Mouse (Mus musculus) kidney, embryonic 15.5 days (tissue): ENCODE measurements around the gene Rhbdd3. TPM values are rescaled to one million over a fixed set of nuclear protein-coding genes. Genes with fewer than 3 reads are reported as not detected.

ENCODE experiments used
- ATAC-seq: fragments of 200-750 bp; cut with Nextera tagmentation; replicated peaks from 2 replicates; pipeline ENCODE4 v1.8.0; 2017; ENCODE audit warnings: moderate TSS enrichment; ENCODE audit not compliant: low FRiP score
- H3K27ac ChIP-seq: fragments of 300-500 bp; sonication (generic); 2 replicates; pipeline ENCODE4 v1.5.1; 2015; ENCODE audit warnings: mild to moderate bottlenecking, inconsistent platforms
- H3K27me3 ChIP-seq: fragments of 300-500 bp; sonication (generic); 2 replicates; pipeline ENCODE4 v1.6.1; 2015; ENCODE audit warnings: inconsistent platforms
- H3K36me3 ChIP-seq: fragments of 300-500 bp; sonication (generic); 2 replicates; pipeline ENCODE4 v1.6.1; 2015; ENCODE audit warnings: inconsistent platforms
- H3K4me1 ChIP-seq: fragments of 300-500 bp; sonication (generic); 2 replicates; pipeline ENCODE4 v1.6.1; 2015; ENCODE audit warnings: inconsistent platforms
- H3K4me2 ChIP-seq: fragments of 300-500 bp; sonication (generic); 2 replicates; pipeline ENCODE4 v1.6.1; 2015; ENCODE audit warnings: moderate library complexity, mild to moderate bottlenecking, inconsistent platforms
- H3K4me3 ChIP-seq: fragments of 300-500 bp; sonication (generic); replicated peaks from 2 replicates; pipeline ENCODE4 v1.5.1; 2015; ENCODE audit warnings: mild to moderate bottlenecking, inconsistent platforms
- H3K9ac ChIP-seq: fragments of 300-500 bp; sonication (generic); 2 replicates; pipeline ENCODE4 v1.6.1; 2015; ENCODE audit warnings: mild to moderate bottlenecking, inconsistent platforms
- H3K9me3 ChIP-seq: fragments of 300-500 bp; sonication (generic); replicated peaks from 2 replicates; pipeline ENCODE4 v1.6.1; 2016; ENCODE audit warnings: inconsistent platforms
- WGBS: fragments of 180-500 bp; shearing (Covaris S2); methylation state at CpG from one replicate; pipeline ENCODE4 v1.1.7; 2015; ENCODE audit warnings: mixed read lengths; 5-methylcytosine and 5-hydroxymethylcytosine counted together
- polyA plus RNA-seq: library from polyadenylated mRNA; unstranded; fragments of >200 nt; fragmentation: Nextera tagmentation; extraction: Ambion mirVana; gene quantifications from 2 replicates; pipeline ENCODE4 v1.2.1, GENCODE M21; 2015

The Rhbdd3 gene
- polyA plus RNA-seq, 1 experiment from 2014 or later: 31.9 TPM

DNA sequence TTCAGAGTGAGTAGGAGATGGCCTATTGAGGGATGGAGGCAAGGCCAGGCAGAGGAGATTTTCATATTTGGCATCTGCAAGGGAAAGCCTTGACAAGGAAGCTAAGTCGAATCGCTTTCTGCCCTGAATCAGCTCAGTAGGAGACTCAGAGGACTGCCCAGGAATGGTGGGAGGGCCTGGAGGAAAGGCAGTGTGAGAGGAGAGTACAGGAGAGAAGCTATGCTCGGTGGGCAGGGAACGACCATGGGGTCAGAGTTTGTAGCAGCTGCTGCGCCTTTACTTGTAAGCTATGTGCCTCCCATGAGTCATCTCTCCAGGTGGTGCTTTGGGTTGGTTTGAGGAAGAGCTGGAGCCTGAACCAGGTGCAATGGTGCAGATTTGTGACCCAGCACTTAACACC, 2.1 kb downstream of the Rhbdd3 start:
- H3K27me3 ChIP-seq: no peaks in the 10 kb centered on the region
- H3K36me3 ChIP-seq: peaks cover 30% of the 10 kb centered on the region
- ATAC-seq: no peak
- H3K9me3 ChIP-seq: no peaks in the 10 kb centered on the region
- H3K4me3 ChIP-seq: peak overlapping the region; percentile 72
- WGBS: 29% methylated on average over 5 of the region's 5 CpGs
- H3K9ac ChIP-seq: no peak overlapping the region
- H3K4me2 ChIP-seq: peak overlapping the region; percentile 76
- H3K4me1 ChIP-seq: peaks cover 38% of the 10 kb centered on the region
- H3K27ac ChIP-seq: peak overlapping the region; percentile 96; the same call in 1 of the 2 replicates

DNA sequence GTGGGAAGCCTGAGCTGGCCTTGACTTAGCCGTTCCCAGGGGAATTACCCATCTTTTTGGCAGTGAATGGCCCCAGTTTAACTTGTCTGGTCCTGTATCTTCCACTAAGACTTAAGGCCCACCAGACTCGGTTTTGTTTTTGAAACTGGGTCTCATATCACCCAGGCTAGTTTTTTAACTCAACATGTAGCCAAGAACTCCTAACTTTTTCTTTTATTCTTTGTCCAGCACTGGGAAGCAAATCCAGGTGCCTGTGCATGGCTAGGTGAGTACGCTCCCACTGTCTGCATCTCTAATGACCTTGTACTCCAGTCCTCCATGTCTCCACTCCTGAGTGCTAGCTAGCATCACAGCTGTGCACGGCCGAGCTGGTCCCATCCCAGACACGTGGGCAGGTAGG, 2.9 kb downstream of the Rhbdd3 start:
- no peak for ATAC-seq
- Histone ChIP-seq H3K36me3 (peaks cover 35% of the 10 kb centered on the region), H3K4me1 (peaks cover 31% of the 10 kb centered on the region), H3K9ac (no peak overlapping the region), H3K27ac (peak overlapping the region; percentile 96; the same call in 1 of the 2 replicates), H3K9me3 (no peaks in the 10 kb centered on the region), H3K27me3 (no peaks in the 10 kb centered on the region), H3K4me3 (no peak overlapping the region), H3K4me2 (0 out of 2 replicates have a peak overlapping the region, but pooled peaks have one; percentile 5)
- WGBS: 68% methylated on average over 6 of the region's 6 CpGs

DNA sequence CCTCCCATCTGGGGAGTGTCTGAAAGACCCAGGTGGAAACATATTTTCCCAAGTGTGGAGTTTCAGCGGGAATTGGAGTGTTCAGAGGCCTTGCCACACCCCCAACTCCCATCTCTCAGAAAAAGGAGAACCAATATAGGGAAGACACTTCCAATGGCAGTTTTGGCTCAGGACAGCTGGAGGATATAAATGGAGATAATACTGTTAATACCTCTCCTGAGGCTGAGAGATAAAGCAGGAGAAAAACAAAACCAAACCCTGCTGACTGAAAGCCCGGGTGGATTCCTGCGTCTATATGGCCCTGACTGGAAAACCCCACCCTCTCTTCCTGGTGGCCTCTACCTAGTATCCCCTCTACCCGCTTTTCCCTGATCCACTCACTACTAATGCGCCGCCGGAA, 3.7 kb downstream of the Rhbdd3 start:
- ATAC-seq: no peak

DNA sequence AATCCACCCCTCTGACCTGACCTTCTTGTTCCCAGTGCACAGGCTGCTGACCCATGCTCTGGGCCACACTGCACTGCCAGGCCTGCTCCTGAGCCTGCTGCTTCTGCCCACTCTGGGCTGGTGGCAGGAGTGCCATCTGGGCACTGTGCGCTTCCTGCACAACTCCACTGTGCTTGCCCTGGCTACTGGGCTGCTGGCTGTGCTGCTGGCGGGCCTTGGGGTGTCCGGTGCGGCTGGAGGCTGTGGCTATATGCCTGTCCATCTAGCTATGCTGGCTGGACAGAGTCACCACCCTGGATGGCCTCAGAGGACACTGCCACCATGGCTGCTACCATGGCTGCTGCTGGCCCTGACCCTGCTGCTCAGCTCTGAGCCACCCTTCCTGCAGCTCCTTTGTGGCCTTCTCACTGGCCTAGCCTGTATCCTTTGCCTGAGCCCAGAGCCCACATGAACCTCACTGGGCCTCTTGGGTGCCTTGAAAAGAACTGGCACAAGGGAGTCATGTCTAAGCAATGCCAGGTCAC, 5.3 kb downstream of the Rhbdd3 start:
- WGBS: 100% methylated on average over 4 of the region's 4 CpGs
- Histone ChIP-seq H3K4me3 (no peak overlapping the region), H3K9ac (0 out of 2 replicates have a peak overlapping the region, but pooled peaks have one; percentile 3), H3K4me1 (peaks cover 22% of the 10 kb centered on the region), H3K27me3 (no peaks in the 10 kb centered on the region), H3K4me2 (no peak overlapping the region), H3K27ac (no peak overlapping the region), H3K36me3 (peaks cover 38% of the 10 kb centered on the region), H3K9me3 (no peaks in the 10 kb centered on the region)
- ATAC-seq: no peak

More for the DNA sequence above, 3.7 kb downstream of the Rhbdd3 start:
- Histone ChIP-seq H3K4me3 (no peak overlapping the region), H3K9me3 (no peaks in the 10 kb centered on the region), H3K4me1 (peaks cover 24% of the 10 kb centered on the region), H3K27ac (no peak overlapping the region), H3K4me2 (no peak overlapping the region), H3K27me3 (no peaks in the 10 kb centered on the region), H3K36me3 (peaks cover 35% of the 10 kb centered on the region), H3K9ac (no peak overlapping the region)
- WGBS: 85% methylated on average over 7 of the region's 7 CpGs

DNA sequence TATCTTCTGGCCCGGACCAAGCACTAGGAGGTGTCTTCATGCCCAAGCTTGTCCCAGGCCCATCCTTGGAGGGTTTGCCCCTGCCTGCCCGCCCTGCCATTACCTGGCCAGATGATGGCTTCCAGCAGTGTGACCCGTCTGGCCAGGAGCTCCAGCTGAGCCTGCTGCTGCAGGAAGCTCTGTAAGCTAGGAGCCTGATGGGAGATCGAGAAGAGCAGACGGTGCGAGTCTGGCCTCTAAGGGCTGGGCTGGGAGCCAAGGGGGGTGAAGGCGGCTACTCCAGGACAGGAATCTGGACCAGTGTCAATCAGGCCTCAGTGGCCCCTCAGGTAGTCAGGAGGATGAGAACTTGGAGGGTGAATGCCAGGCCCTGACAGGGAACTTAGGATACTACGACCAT, 10.7 kb downstream of the Rhbdd3 start:
- 0 out of 2 replicates have a peak, but pooled peaks cover 3% of the 10 kb centered on the region for H3K4me1 ChIP-seq
- H3K9me3 ChIP-seq: no peaks in the 10 kb centered on the region
- no peak overlapping the region for H3K9ac ChIP-seq
- no peaks in the 10 kb centered on the region for H3K27me3 ChIP-seq
- peaks cover 28% of the 10 kb centered on the region for H3K36me3 ChIP-seq
- 80% methylated on average over 8 of the region's 8 CpGs for WGBS
- no peak overlapping the region for H3K4me3 ChIP-seq
- H3K4me2 ChIP-seq: no peak overlapping the region
- no peak for ATAC-seq
- no peak overlapping the region for H3K27ac ChIP-seq

DNA sequence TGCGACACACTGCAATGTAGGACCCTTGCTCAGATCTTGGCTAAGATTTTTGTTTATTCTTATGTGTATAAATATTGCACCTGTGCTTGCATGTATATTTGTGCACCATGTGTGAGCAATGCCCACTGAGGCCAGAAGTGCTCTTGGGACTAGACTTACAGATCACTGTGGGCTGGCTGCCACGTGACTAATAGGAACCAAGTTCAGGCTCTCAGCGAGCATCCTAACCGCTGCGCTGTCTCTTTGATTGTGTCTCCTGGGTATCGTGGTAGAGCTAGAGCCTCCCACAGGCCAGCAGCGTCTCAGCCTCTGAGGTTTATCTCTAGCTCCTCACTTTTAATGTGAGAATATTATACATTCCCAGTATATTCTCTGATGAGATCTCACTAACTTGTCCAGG, 14.9 kb downstream of the Rhbdd3 start:
- Histone ChIP-seq H3K36me3 (peaks cover 23% of the 10 kb centered on the region; the same call in 1 of the 2 replicates), H3K4me1 (0 out of 2 replicates have a peak, but pooled peaks cover 3% of the 10 kb centered on the region), H3K4me3 (no peak overlapping the region), H3K9ac (no peak overlapping the region), H3K27me3 (no peaks in the 10 kb centered on the region), H3K27ac (no peak overlapping the region), H3K4me2 (no peak overlapping the region), H3K9me3 (no peaks in the 10 kb centered on the region)
- 88% methylated on average over 7 of the region's 7 CpGs for WGBS
- ATAC-seq: no peak

DNA sequence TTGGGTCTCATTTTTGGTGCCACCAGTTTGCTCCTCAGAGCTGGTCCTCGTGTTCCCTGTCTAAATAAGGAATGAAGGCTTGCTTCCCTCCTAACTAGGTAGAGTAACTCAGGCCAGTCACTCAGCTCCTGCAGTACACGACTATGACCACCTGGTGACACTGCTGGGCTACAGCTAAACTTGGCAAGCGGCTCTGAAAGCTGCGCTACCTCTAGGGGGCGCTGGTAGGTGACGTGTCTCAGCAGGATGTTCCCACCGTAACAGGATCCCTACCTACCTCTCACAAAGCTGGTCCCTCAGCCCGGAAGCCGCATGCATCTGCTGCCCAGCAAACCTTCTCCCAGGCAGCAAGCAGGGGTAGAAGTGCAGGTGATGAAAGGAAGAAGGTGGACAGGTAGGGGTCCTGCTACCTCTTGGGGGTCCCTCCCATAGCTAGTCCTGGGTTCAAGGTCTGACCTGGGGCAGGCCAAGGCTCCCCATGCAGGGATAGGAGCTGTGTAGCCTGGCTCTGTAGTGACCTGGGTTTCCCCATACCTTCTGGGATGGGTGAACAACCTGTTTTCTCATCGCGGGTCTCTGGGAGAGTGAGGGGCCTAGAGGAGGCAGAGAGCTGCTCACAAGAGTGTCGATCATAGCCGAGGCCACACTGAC, 16.3 kb downstream of the Rhbdd3 start:
- Histone ChIP-seq H3K27ac (peak overlapping the region; percentile 33; the same call in 1 of the 2 replicates), H3K4me1 (0 out of 2 replicates have a peak, but pooled peaks cover 3% of the 10 kb centered on the region), H3K4me3 (no peak overlapping the region), H3K9me3 (no peaks in the 10 kb centered on the region), H3K9ac (no peak overlapping the region), H3K27me3 (no peaks in the 10 kb centered on the region), H3K36me3 (peaks cover 27% of the 10 kb centered on the region; the same call in 1 of the 2 replicates), H3K4me2 (no peak overlapping the region)
- ATAC-seq: peak; percentile 46
- 26% methylated on average over 13 of the region's 13 CpGs for WGBS

DNA sequence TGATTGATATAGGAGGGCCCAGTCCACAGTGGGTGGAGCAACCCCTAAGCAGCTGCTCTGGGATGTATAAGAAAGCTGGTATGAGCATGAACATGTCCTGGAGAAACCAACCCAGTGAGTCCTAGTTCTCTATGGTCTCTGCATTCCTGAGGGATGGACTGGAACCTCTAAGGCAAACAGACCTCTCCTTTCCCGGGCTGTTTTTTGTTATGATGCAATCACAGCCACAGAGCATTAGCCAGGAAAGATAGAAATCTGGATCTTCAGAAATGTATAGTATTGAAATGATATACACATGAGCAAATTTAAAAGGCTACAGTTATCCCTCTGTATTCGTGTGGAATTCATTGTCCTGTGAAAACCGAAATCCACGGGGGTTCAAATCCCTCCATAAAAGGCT, 27.0 kb downstream of the Rhbdd3 start:
- Histone ChIP-seq H3K9ac (no peak overlapping the region), H3K4me3 (no peak overlapping the region), H3K36me3 (peaks cover 34% of the 10 kb centered on the region), H3K27ac (no peak overlapping the region), H3K9me3 (no peaks in the 10 kb centered on the region), H3K27me3 (no peaks in the 10 kb centered on the region), H3K4me2 (no peak overlapping the region), H3K4me1 (peaks cover 31% of the 10 kb centered on the region)
- ATAC-seq: no peak
- whole genome bisulfite sequencing: 84% methylated on average over 4 of the region's 4 CpGs

DNA sequence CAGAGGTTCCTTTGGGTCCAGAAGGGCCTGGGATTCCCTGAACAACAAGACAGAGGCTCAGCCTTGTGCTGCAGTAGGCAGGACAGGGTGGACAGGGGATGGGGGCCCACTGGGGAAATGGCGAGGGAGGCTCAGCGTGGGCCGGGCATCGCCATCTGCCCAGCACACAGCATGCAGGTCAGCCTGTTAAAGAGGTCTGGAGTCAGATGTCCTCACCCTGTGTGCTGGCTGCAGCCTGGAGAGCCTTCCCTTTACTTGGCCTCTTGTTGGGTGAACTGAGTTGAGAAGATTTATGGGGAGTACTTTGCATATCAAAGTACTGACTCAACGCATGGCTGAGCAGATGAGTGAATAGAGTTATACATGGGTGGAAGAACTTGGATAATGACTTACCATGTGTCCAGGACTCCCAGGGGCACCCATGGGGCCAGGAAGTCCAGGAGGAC, 30.3 kb downstream of the Rhbdd3 start:
- Histone ChIP-seq H3K4me2 (0 out of 2 replicates have a peak overlapping the region, but pooled peaks have one; percentile 10), H3K4me1 (peaks cover 32% of the 10 kb centered on the region), H3K36me3 (peaks cover 44% of the 10 kb centered on the region), H3K9me3 (no peaks in the 10 kb centered on the region), H3K4me3 (no peak overlapping the region), H3K9ac (no peak overlapping the region), H3K27ac (peak overlapping the region; percentile 88), H3K27me3 (no peaks in the 10 kb centered on the region)
- WGBS: 23% methylated on average over 5 of the region's 5 CpGs
- ATAC-seq: peak; percentile 85

DNA sequence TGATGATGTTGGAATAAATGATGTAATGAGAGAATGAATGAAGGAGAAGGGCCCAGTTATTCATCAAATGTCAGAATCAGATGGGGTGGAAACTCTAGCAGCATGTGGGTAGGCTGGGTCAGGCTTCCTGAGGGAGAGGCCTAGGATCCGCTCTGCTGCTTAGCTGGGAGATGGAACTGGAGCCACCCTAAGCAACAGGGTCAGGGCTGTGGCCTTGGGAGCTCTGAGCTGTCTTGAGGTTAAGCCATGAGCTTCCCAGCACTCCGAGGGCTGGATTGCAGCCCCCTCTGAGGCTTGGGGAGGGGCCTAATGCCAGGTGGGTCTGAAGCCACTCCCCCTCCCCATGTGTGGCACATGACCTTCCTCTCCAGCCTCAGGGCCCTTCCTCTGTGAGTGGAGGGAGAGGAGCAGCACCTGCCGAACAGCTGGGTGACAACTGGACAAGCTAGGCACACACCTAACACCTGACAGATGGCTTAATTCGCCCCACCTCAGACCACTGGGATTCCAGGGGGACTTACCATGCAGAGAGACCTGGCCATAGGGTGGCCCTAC, 31.5 kb downstream of the Rhbdd3 start:
- 40% methylated on average over 4 of the region's 4 CpGs for WGBS

DNA sequence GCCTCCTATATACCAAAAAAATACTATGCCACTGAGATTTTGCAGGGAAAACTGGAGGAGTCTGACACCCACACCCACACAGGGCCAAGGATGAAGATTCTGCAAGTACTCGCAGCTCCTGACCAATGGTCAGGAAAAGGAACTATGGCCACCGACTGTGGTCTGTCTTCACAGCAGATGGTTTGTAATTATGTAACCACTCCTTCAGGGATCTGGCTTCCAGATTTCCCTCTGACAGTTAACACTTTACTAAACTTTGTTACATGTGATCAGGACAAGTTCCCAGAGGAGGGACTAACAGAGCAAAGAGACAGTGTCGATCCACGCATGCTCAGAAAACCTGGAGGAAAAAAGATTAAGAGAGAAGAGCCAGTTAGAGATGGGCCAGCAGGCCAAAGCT, 34.0 kb downstream of the Rhbdd3 start:
- no peak overlapping the region for H3K4me3 ChIP-seq
- H3K9me3 ChIP-seq: no peaks in the 10 kb centered on the region
- H3K4me1 ChIP-seq: peaks cover 30% of the 10 kb centered on the region
- no peak overlapping the region for H3K9ac ChIP-seq
- 69% methylated on average over 4 of the region's 4 CpGs for WGBS
- no peak overlapping the region for H3K4me2 ChIP-seq
- H3K27me3 ChIP-seq: no peaks in the 10 kb centered on the region
- H3K27ac ChIP-seq: no peak overlapping the region
- ATAC-seq: no peak
- H3K36me3 ChIP-seq: peaks cover 47% of the 10 kb centered on the region

More for the DNA sequence above, 31.5 kb downstream of the Rhbdd3 start:
- Histone ChIP-seq H3K4me3 (no peak overlapping the region), H3K9ac (no peak overlapping the region), H3K4me1 (peaks cover 32% of the 10 kb centered on the region), H3K36me3 (peaks cover 41% of the 10 kb centered on the region), H3K27ac (peak overlapping the region; percentile 88), H3K9me3 (no peaks in the 10 kb centered on the region), H3K4me2 (no peak overlapping the region), H3K27me3 (no peaks in the 10 kb centered on the region)
- peak; percentile 74 for ATAC-seq

DNA sequence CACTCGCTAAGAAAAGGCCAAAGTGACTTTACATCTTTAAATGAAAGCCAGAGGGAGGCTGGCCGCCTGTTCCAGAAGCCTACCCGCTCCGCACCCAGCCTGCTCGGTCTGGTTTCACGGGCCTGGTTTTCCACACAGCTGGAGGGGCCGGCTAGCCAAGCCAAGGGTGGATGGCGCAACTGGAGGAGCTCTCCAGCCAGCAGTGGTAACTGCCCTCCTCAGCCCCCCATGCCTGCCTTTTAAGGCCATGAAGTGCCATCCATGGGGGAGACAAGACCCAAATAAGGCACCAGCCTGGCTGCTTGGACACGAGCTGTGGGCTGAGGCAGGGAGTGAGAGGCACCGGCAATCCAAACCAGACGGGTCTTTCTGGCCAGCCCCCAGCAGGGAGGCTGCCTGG, 37.2 kb downstream of the Rhbdd3 start:
- Histone ChIP-seq H3K9me3 (no peaks in the 10 kb centered on the region), H3K4me1 (peaks cover 20% of the 10 kb centered on the region), H3K4me3 (no peak overlapping the region), H3K36me3 (peaks cover 36% of the 10 kb centered on the region), H3K9ac (0 out of 2 replicates have a peak overlapping the region, but pooled peaks have one; percentile 3), H3K27me3 (no peaks in the 10 kb centered on the region), H3K27ac (peak overlapping the region; percentile 29; the same call in 1 of the 2 replicates), H3K4me2 (no peak overlapping the region)
- WGBS: 70% methylated on average over 11 of the region's 11 CpGs
- ATAC-seq: no peak
